Mouse (Mus musculus) hindbrain, embryonic 11.5 days (tissue): Measurements from ENCODE around the gene Hnf1a. TPM values are rescaled to one million over a fixed set of nuclear protein-coding genes. Genes with fewer than 3 reads are reported as not detected.

Source experiments
- ATAC-seq: fragments of 200-750 bp; cut with Nextera tagmentation; 2 replicates; pipeline ENCODE4 v1.8.0; 2017; ENCODE audit warnings: mild to moderate bottlenecking, moderate TSS enrichment, moderate library complexity; ENCODE audit not compliant: low FRiP score
- DNase-seq: peaks from one replicate; pipeline ENCODE4 v3.0.0-alpha.2; 2015; ENCODE audit warnings: low spot score
- H3K27ac ChIP-seq: fragments of 300-500 bp; sonication (generic); 2 replicates; pipeline ENCODE4 v1.5.1; 2014; ENCODE audit warnings: mild to moderate bottlenecking, low read depth, low read length
- H3K27me3 ChIP-seq: fragments of 300-500 bp; sonication (generic); 2 replicates; pipeline ENCODE4 v1.6.1; 2014; ENCODE audit warnings: mild to moderate bottlenecking, low read length, moderate library complexity, mixed read lengths; ENCODE audit not compliant: control insufficient read depth, insufficient read depth
- H3K36me3 ChIP-seq: fragments of 300-500 bp; sonication (generic); 2 replicates; pipeline ENCODE4 v1.6.1; 2014; ENCODE audit warnings: mild to moderate bottlenecking, low read length, moderate library complexity, mixed read lengths; ENCODE audit not compliant: control insufficient read depth, insufficient read depth
- H3K4me1 ChIP-seq: fragments of 300-500 bp; sonication (generic); replicated peaks from 2 replicates; pipeline ENCODE4 v1.6.1; 2014; ENCODE audit warnings: low read length, mixed read lengths; ENCODE audit not compliant: control insufficient read depth, insufficient read depth
- H3K4me2 ChIP-seq: fragments of 300-500 bp; sonication (generic); replicated peaks from 2 replicates; pipeline ENCODE4 v1.6.1; 2014; ENCODE audit warnings: mild to moderate bottlenecking, low read depth, low read length
- H3K4me3 ChIP-seq: fragments of 300-500 bp; sonication (generic); 2 replicates; pipeline ENCODE4 v1.5.1; 2014; ENCODE audit warnings: low read depth, low read length
- H3K9ac ChIP-seq: fragments of 300-500 bp; sonication (generic); 2 replicates; pipeline ENCODE4 v1.6.1; 2014; ENCODE audit warnings: low read depth, low read length
- H3K9me3 ChIP-seq: fragments of 300-500 bp; sonication (generic); 2 replicates; pipeline ENCODE4 v1.6.1; 2016; ENCODE audit warnings: low read length; ENCODE audit not compliant: control insufficient read depth
- WGBS: fragments of 180-500 bp; shearing (Covaris S2); extraction: QIAGEN DNeasy Blood & Tissue Kit; methylation state at CpG from one replicate; pipeline ENCODE4 v1.1.7; 2014; 5-methylcytosine and 5-hydroxymethylcytosine counted together
- polyA plus RNA-seq: library from polyadenylated mRNA; unstranded; fragments of >200 nt; fragmentation: Nextera tagmentation; extraction: Ambion mirVana; gene quantifications from 2 replicates; pipeline ENCODE4 v1.2.1, GENCODE M21; 2014

The Hnf1a gene
- polyA plus RNA-seq, 1 experiment from 2014 or later: not detected

DNA sequence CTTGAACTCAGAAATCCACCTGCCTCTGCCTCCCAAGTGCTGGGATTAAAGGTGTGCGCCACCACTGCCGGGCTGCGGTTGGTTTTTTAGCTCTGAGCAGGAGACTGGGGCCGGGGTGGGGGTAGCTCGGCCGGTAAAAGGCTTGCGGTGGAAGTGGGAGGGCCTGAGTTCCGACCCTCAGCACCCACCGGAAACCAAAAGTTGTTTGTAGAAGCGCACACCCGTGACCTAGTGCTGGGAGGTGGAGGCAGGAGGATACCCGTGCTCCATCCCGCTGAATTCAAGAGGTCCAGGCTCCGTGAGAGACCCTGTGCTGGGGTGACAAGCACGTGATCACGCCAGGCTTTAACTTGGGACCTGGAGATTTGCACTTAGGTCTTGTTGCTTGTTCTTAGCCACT lies 25.6 kb upstream of the Hnf1a start:
- 80% methylated on average over 16 of the region's 16 CpGs for WGBS

DNA sequence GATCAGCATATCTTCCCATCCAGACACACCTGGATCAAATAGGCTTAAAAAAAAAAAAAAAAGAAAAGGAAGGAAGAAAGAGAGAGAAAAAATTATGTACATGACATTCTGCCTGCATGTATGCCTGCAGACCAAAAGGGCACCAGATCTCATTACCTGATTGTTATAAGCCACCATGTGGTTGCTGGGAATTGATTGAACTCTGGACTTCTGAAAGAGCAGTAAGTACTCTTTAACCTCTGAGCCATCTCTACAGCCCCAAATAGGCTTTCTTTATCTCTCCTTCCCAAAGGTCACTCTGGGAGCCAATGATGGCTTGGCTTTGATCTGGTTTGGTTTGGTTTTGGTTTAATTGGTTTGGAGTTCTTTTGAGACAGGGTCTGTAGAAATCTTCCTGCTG lies 14.2 kb upstream of the Hnf1a start:
- Histone ChIP-seq H3K9ac (no peak overlapping the region), H3K4me2 (no peak overlapping the region)
- ATAC-seq: no peak

More for the DNA sequence above, 25.6 kb upstream of the Hnf1a start:
- no peaks in the 10 kb centered on the region for H3K4me1 ChIP-seq
- no peak overlapping the region for H3K4me2 ChIP-seq
- no peak overlapping the region for H3K4me3 ChIP-seq
- no peaks in the 10 kb centered on the region for H3K36me3 ChIP-seq
- H3K9me3 ChIP-seq: no peaks in the 10 kb centered on the region
- H3K9ac ChIP-seq: no peak overlapping the region
- H3K27me3 ChIP-seq: no peaks in the 10 kb centered on the region
- ATAC-seq: no peak
- no peak for DNase-seq
- H3K27ac ChIP-seq: no peak overlapping the region

DNA sequence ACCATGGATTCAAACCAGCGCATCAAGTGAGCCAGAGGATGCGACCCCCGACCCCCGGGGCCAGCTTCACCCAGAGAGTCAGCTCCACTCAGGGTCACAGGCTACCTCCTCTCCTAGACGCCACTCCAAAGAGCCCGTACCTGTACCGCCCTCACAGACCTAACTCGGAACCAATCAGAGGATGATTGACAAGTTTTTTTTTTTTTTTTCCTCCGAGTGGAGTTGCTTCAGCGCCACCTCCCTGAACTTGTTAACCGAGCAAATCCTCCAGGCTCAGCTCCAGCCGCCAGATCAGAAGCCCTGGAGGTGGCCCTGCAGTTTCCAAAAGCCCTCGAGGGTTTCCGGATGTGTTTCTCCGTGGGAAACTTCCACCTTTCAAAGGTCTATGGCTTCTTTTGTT lies 11.1 kb upstream of the Hnf1a start:
- Histone ChIP-seq H3K27me3 (no peaks in the 10 kb centered on the region), H3K9ac (no peak overlapping the region), H3K4me3 (no peak overlapping the region), H3K4me1 (no peaks in the 10 kb centered on the region), H3K27ac (no peak overlapping the region), H3K9me3 (no peaks in the 10 kb centered on the region), H3K36me3 (no peaks in the 10 kb centered on the region), H3K4me2 (no peak overlapping the region)
- DNase-seq (no peak), ATAC-seq (no peak)
- WGBS: 50% methylated on average over 15 of the region's 15 CpGs

More for the DNA sequence above, 14.2 kb upstream of the Hnf1a start:
- Histone ChIP-seq H3K27me3 (no peaks in the 10 kb centered on the region), H3K9me3 (no peaks in the 10 kb centered on the region), H3K27ac (no peak overlapping the region), H3K4me3 (no peak overlapping the region), H3K4me1 (no peaks in the 10 kb centered on the region), H3K36me3 (no peaks in the 10 kb centered on the region)
- DNase-seq: no peak

DNA sequence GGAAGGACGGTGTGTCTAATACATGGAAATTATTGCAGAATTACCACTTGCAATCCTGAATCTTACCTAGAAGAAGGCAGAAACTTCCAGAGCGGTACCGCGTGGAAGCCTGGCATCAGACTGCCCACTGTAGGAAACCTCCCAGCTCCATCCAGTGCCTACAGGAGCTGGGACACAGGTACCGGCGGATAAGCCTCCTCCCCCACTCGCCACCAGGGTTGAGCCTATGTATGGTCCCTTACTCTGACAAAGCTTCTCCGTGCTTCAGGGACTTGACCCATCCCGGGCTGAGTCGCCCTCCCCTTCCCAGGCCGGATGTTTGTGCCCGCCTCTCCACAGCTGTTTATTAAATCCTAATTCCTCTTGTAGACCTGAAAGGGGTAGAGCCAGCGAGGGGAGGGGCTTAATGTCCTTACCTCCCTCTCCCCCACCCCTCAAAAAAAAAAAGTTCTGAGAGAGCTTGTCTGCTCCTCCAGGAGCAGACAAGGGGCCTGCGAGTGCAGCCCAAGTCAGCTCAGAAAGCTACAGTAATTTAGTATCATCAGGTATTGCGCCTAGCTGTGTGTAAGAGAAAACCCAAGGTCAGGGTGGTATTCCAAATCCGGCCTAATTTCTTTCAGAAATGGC lies 9.3 kb upstream of the Hnf1a start:
- H3K9me3 ChIP-seq: no peaks in the 10 kb centered on the region
- H3K27me3 ChIP-seq: no peaks in the 10 kb centered on the region
- H3K4me2 ChIP-seq: peak overlapping the region; percentile 58
- no peaks in the 10 kb centered on the region for H3K36me3 ChIP-seq
- 0 out of 2 replicates have a peak overlapping the region, but pooled peaks have one; percentile 2 for H3K9ac ChIP-seq
- ATAC-seq (no peak), DNase-seq (no peak)
- WGBS: 34% methylated on average over 16 of the region's 16 CpGs
- no peak overlapping the region for H3K27ac ChIP-seq
- no peaks in the 10 kb centered on the region for H3K4me1 ChIP-seq
- H3K4me3 ChIP-seq: peak overlapping the region; percentile 6; the same call in 1 of the 2 replicates

DNA sequence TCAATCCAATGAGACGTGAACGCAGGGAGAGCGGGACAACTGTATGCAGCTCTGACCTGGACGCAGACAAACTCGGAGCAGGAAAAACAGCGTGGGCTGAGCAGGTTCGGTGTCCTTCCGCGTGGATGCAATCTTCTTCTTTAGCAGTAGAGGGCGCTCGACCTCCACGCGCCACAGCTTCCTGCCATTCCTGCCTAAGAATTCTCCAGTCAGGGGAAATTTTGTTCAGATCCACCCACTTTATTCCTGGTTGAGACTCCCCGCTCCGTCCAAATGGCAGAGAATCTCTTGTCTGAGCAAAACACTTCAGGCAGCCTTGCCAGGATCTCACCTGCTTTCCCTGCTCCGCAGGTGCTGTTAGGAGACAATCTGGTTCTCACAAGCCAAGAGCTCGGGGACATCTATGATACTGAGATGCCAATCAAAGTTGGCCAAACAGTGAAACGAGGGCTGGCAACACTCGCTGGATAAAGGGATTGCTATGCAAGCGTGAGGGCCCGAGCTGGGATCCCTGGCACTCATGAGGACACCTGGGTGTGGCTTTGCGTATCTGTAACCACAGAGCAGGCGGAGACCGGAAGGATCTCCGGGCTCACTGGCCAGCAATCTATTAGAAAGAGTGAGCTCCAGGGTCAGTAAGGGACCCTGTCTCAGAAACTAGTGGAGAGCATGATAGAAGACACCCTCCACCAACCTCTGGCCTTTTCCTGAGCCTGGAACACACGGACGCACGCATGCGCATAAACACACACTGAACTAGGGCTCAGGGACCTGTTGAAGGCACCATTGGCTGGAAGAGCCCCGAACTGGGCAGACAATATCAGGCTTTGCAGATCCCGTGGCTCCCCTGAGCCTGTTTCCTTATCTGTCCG lies 8.6 kb upstream of the Hnf1a start:
- H3K9ac ChIP-seq: 0 out of 2 replicates have a peak overlapping the region, but pooled peaks have one; percentile 13
- no peaks in the 10 kb centered on the region for H3K4me1 ChIP-seq
- H3K27me3 ChIP-seq: no peaks in the 10 kb centered on the region
- no peaks in the 10 kb centered on the region for H3K36me3 ChIP-seq
- no peak overlapping the region for H3K27ac ChIP-seq
- ATAC-seq: no peak
- WGBS: 9% methylated on average over 32 of the region's 32 CpGs
- H3K4me3 ChIP-seq: peak overlapping the region; percentile 6
- H3K9me3 ChIP-seq: no peaks in the 10 kb centered on the region
- DNase-seq: peak; percentile 82
- H3K4me2 ChIP-seq: peak overlapping the region; percentile 58

- Histone ChIP-seq H3K9me3 (no peaks in the 10 kb centered on the region), H3K4me2 (peak overlapping the region; percentile 58), H3K4me1 (no peaks in the 10 kb centered on the region), H3K36me3 (no peaks in the 10 kb centered on the region), H3K27me3 (no peaks in the 10 kb centered on the region), H3K9ac (no peak overlapping the region), H3K27ac (no peak overlapping the region), H3K4me3 (peak overlapping the region; percentile 6)
- peak; percentile 65 for DNase-seq
- 6% methylated on average over 6 of the region's 6 CpGs for WGBS
- ATAC-seq: no peak
Measured at GRCm38 (mm10) chr5:114978888-114979249, 8.0 kb upstream of the Hnf1a start.

DNA sequence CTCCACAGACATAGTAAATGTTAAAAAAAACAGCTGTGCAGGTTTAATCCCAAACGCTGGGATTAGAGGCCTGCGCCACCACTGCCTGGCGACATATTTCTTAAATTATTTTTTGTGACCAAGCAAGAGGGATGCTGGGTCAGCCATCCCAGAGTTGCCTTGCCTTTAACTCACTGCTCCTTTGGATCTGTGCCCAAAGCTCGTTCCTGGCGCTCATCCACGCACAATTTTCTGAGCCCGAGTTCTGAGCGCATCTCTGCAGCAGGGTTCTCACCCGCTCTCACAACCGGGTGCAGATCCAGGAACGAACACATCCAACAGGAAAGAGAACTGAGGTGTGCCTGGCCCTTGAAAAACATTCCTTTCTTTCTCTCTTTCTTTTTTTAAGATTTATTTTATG lies 7.6 kb upstream of the Hnf1a start:
- no peak for ATAC-seq
- no peak overlapping the region for H3K4me3 ChIP-seq
- WGBS: 72% methylated on average over 11 of the region's 11 CpGs
- H3K27ac ChIP-seq: no peak overlapping the region
- H3K4me1 ChIP-seq: no peaks in the 10 kb centered on the region
- H3K27me3 ChIP-seq: no peaks in the 10 kb centered on the region
- H3K9ac ChIP-seq: no peak overlapping the region
- H3K4me2 ChIP-seq: no peak overlapping the region
- H3K36me3 ChIP-seq: no peaks in the 10 kb centered on the region
- no peak for DNase-seq
- no peaks in the 10 kb centered on the region for H3K9me3 ChIP-seq

DNA sequence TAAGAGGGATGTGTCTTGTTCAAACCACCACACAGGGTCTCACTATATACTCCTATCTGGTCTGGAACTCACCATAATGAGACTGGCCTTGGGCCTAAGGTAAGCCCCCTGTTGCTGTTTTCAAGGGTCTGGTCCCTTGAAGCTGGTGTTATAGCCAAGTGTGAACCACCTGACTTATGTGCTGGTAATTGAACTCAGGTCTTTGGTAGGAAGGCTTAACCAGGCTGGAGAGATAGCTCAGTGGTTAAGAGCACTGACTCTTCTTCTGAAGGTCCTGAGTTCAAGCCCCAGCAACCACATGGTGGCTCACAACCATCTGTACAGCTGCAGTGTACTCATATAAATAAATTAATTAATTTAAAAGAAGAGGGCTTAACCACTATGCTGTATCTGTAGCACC lies 6.0 kb upstream of the Hnf1a start:
- H3K4me3 ChIP-seq: no peak overlapping the region
- DNase-seq (no peak), ATAC-seq (no peak)
- no peaks in the 10 kb centered on the region for H3K27me3 ChIP-seq
- no peak overlapping the region for H3K9ac ChIP-seq
- no peaks in the 10 kb centered on the region for H3K4me1 ChIP-seq
- no peaks in the 10 kb centered on the region for H3K36me3 ChIP-seq
- H3K4me2 ChIP-seq: no peak overlapping the region
- H3K9me3 ChIP-seq: no peaks in the 10 kb centered on the region
- H3K27ac ChIP-seq: no peak overlapping the region

DNA sequence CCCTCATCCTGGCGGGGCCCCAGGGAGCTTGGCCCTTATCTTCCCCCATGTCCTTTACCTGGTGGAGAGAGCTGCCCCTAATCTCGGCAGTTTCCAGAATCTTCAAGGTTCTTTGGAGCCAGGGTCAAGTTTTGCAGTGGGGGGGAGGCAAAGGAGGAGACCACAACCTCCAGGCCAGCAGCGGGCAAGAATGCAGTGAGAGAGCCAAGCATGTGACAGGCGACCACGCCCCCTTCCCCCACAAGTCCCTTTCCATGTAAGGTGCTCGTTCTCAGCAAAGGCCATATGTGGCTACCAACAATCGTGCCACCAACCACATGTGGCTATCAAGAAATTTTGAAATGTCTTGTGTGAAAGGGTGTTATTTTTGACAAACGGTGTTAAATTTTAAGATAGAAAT lies 2.2 kb upstream of the Hnf1a start:
- no peak for ATAC-seq
- no peak for DNase-seq
- 81% methylated on average over 8 of the region's 8 CpGs for WGBS
- Histone ChIP-seq H3K27me3 (peaks cover 8% of the 10 kb centered on the region), H3K4me1 (no peaks in the 10 kb centered on the region), H3K4me3 (no peak overlapping the region), H3K9ac (no peak overlapping the region), H3K9me3 (no peaks in the 10 kb centered on the region), H3K4me2 (no peak overlapping the region), H3K36me3 (no peaks in the 10 kb centered on the region), H3K27ac (no peak overlapping the region)
